Mouse (Mus musculus) liver, embryonic 15.5 days (tissue): ENCODE results near the gene Cenpp. TPM values are rescaled to one million over a fixed set of nuclear protein-coding genes. Genes with fewer than 3 reads are reported as not detected.
"Not testable (repeated sequence)": the region's sequence is repeated elsewhere in the genome, so short reads cannot be mapped to it uniquely, and the experiment has no call there.

Experiments
- ATAC-seq: fragments of 200-750 bp; cut with Nextera tagmentation; 2 replicates; pipeline ENCODE4 v1.8.0; 2017; ENCODE audit warnings: moderate number of reproducible peaks, mild to moderate bottlenecking, moderate library complexity; ENCODE audit not compliant: insufficient read depth
- H3K27ac ChIP-seq: fragments of 300-500 bp; sonication (generic); replicated peaks from 2 replicates; pipeline ENCODE4 v1.5.1; 2015; ENCODE audit warnings: mild to moderate bottlenecking, inconsistent platforms
- H3K27me3 ChIP-seq: fragments of 300-500 bp; sonication (generic); 2 replicates; pipeline ENCODE4 v1.6.1; 2015; ENCODE audit warnings: mild to moderate bottlenecking, inconsistent platforms
- H3K36me3 ChIP-seq: fragments of 300-500 bp; sonication (generic); replicated peaks from 2 replicates; pipeline ENCODE4 v1.6.1; 2015; ENCODE audit warnings: moderate library complexity, mild to moderate bottlenecking, inconsistent platforms
- H3K4me1 ChIP-seq: fragments of 300-500 bp; sonication (generic); replicated peaks from 2 replicates; pipeline ENCODE4 v1.6.1; 2015; ENCODE audit warnings: inconsistent platforms
- H3K4me2 ChIP-seq: fragments of 300-500 bp; sonication (generic); 2 replicates; pipeline ENCODE4 v1.6.1; 2015; ENCODE audit warnings: moderate library complexity, mild to moderate bottlenecking, inconsistent platforms
- H3K4me3 ChIP-seq: fragments of 300-500 bp; sonication (generic); replicated peaks from 2 replicates; pipeline ENCODE4 v1.5.1; 2015; ENCODE audit warnings: mild to moderate bottlenecking, inconsistent platforms
- H3K9ac ChIP-seq: fragments of 300-500 bp; sonication (generic); 2 replicates; pipeline ENCODE4 v1.6.1; 2015; ENCODE audit warnings: moderate library complexity, mild to moderate bottlenecking, inconsistent platforms
- H3K9me3 ChIP-seq: fragments of 300-500 bp; sonication (generic); replicated peaks from 2 replicates; pipeline ENCODE4 v1.6.1; 2016; ENCODE audit warnings: inconsistent platforms
- WGBS: fragments of 180-500 bp; shearing (Covaris S2); methylation state at CpG from one replicate; pipeline ENCODE4 v1.1.7; 2015; ENCODE audit warnings: mixed read lengths; ENCODE audit not compliant: insufficient replicate concordance; 5-methylcytosine and 5-hydroxymethylcytosine counted together
- polyA plus RNA-seq: library from polyadenylated mRNA; unstranded; fragments of >200 nt; fragmentation: Nextera tagmentation; extraction: Ambion mirVana; gene quantifications from 2 replicates; pipeline ENCODE4 v1.2.1, GENCODE M21; 2015

The Cenpp gene
- polyA plus RNA-seq, 1 experiment from 2014 or later: 22.7 TPM

DNA sequence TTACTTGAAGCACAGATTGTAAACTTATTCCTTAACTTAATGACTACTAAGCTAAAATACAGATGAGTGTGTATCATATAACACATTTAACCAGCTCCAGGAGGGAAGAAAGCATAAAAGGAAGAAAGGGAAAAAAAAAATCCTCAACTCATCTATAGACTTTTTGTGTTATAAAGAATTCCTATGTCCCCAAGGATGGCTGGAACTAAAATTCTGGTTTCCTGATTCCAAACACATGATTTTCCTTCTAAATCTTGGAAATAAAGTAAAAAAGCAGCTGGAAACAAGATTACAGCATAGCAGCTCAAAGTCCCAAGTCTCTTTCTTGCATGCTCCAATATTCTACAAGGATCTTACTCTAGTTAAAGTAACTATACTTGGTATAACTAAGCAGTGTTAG lies 49.0 kb downstream of the Cenpp start:
- Histone ChIP-seq H3K27ac (no peak overlapping the region), H3K9me3 (no peaks in the 10 kb centered on the region), H3K4me1 (no peaks in the 10 kb centered on the region), H3K27me3 (no peaks in the 10 kb centered on the region), H3K9ac (no peak overlapping the region), H3K4me3 (no peak overlapping the region), H3K36me3 (0 out of 2 replicates have a peak, but pooled peaks cover 4% of the 10 kb centered on the region), H3K4me2 (no peak overlapping the region)
- no peak for ATAC-seq

DNA sequence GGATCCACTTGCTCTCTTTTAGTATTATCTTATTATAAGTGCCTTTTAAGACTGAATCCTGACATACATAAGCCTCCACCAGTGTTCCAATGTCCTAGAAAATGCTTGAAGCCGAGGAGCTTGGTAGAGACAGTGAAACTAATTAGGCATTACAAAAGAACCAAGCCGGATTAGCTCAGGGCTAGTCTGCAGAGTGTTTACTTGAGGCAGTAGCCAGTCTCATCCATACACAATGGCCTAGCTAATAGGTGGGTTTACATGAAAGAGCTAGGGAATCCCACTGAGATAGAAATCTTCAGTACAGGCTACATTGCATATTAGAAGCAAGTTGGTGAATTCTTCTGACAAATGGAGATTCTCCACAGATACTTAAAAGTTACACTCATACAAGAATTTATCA lies 50.0 kb downstream of the Cenpp start:
- not testable (repeated sequence) for H3K4me2 ChIP-seq, ATAC-seq, H3K9me3 ChIP-seq, H3K36me3 ChIP-seq, H3K27ac ChIP-seq, H3K9ac ChIP-seq, H3K4me3 ChIP-seq, H3K27me3 ChIP-seq, H3K4me1 ChIP-seq
- 83% methylated on average over 2 of the region's 2 CpGs for WGBS

DNA sequence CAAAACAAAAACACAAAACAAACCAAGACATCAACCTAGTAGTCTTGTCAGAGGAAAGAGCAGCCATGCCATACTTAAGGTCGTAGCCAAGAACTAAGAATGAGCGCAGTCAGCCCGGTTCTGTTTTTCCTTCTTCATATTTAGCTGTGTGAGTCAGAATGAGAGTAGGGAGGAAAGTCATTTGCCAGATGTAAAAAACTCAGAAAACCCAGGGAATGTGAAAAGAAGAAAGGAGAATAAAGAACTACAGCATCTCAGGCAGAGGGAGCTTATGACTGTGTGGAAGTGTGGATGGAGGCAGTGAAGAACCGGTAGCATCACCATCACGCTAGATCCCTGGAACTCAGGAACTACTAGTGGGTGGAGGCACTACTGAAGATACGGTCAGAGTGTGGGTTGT lies 66.5 kb downstream of the Cenpp start:
- Histone ChIP-seq H3K9me3 (no peaks in the 10 kb centered on the region), H3K4me1 (no peaks in the 10 kb centered on the region), H3K27me3 (no peaks in the 10 kb centered on the region), H3K4me3 (no peak overlapping the region), H3K36me3 (no peaks in the 10 kb centered on the region), H3K4me2 (no peak overlapping the region), H3K9ac (no peak overlapping the region), H3K27ac (no peak overlapping the region)
- ATAC-seq: no peak
- WGBS: 87% methylated on average over 6 of the region's 6 CpGs

DNA sequence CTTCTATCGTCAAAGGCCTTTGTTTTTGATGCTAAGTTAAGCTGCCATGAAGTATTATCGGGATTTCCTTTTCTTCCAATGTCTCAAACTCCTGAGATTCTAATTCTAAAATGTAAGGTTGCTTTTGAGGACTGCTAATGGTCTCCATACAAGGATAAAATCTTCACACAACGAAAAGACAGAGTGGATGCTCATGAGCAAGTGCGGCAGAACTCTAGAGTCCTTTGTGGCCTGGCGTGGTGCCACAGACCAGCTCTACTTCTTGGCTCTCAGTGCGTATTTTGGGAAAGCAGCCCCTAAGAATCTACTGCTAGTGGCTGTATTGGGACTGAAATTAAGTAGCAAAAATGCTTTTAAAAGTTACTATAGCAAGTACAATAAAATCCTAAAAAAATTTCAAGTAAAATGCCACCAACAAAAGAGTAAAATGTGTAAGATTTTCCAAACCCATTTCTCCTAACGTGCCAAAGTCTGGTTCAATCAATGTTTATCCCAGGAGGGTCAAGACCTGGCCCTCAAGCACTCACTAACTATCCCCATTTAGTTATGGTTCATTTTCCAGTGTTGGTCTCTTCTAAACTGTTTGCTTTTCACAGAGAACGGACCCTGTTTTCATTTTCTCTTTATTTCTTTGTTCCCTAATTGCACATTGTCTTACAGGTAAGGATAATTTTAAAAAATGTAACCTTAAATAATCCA lies 68.1 kb downstream of the Cenpp start:
- Histone ChIP-seq H3K36me3 (no peaks in the 10 kb centered on the region), H3K27ac (no peak overlapping the region), H3K4me3 (no peak overlapping the region), H3K4me2 (no peak overlapping the region), H3K4me1 (no peaks in the 10 kb centered on the region), H3K27me3 (no peaks in the 10 kb centered on the region), H3K9me3 (no peaks in the 10 kb centered on the region), H3K9ac (no peak overlapping the region)
- ATAC-seq: no peak
- WGBS: 77% methylated on average over 8 of the region's 8 CpGs

DNA sequence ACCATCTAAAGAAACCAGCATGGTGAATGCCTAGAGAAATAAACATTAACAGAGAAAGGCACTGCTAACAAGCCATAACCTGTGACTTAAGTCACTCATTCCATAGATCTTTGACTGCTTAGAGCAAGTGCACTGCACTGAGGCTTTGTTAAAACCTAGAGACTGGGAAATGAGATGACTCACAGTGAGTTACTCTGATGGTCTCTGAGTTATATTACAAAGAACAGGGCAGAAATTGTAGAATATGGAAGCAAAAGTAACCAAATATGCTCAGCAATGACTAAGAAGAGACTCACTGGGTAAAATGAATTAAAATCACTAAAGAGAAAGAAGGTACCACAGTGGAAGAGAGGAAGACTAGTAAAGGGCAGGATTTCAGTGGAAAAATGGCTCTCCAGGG lies 68.7 kb downstream of the Cenpp start:
- ATAC-seq: no peak

DNA sequence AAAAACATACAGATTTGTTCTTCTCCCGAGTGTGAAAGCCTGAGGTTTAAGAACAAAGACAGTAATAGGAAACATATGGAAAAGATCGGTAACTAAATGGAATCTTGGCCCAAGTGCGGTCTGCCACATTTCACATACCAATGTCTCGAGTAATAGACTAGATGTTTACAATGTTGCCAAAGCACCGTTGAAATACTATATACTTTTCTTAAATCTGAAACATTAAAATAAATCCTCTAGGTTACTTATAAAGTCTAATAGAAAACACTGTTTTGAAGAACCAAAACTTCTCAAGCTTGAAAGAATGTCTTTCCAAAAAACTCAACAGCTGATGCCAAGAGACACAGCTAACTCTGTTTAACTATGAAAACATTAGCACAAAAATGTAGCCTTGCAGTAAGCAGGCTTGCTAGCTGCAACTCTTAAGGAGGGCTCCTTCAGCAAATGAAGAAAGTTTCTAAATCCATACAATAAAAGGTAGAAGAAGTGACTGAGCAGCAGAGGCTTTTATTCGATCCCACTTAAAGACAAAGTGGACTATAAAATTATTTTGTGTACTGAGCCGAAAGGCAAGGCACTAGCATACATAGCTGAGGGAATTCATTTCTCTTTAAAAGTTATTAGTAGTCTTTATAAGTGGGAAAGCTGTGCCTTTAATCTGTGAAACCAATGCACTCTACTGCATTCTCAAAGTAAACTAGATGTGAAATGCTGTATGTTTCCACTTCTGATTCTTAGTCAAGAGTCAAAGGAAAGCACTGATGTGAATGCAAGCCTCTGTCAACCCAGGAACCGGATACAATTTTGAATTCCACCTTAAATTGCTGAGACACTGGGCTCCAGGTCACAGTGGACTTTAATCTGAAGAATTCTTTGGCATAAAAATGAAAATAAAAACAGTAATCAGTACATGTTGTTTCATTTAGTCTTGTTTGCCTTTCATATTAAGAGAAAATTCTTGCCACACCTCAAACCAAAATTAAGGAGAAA lies 70.7 kb downstream of the Cenpp start, which contains the start of gene Omd:
Gene Omd (plus strand): TSS at position 922 of the 990 bp plus-strand sequence.
- Histone ChIP-seq H3K27me3 (no peaks in the 10 kb centered on the region), H3K4me2 (no peak within 1 kb of the TSS), H3K36me3 (no peaks in the 10 kb centered on the region), H3K9ac (no peak within 1 kb of the TSS), H3K4me3 (no peak within 1 kb of the TSS), H3K9me3 (no peaks in the 10 kb centered on the region), H3K4me1 (no peaks in the 10 kb centered on the region), H3K27ac (no peak within 1 kb of the TSS)
- whole genome bisulfite sequencing: 67% methylated on average over 8 of the region's 8 CpGs
- no peak for ATAC-seq

More for the DNA sequence above, 68.7 kb downstream of the Cenpp start:
- Histone ChIP-seq H3K4me2 (no peak overlapping the region), H3K27me3 (no peaks in the 10 kb centered on the region), H3K4me1 (no peaks in the 10 kb centered on the region), H3K27ac (no peak overlapping the region), H3K36me3 (no peaks in the 10 kb centered on the region), H3K4me3 (no peak overlapping the region), H3K9ac (no peak overlapping the region), H3K9me3 (no peaks in the 10 kb centered on the region)

DNA sequence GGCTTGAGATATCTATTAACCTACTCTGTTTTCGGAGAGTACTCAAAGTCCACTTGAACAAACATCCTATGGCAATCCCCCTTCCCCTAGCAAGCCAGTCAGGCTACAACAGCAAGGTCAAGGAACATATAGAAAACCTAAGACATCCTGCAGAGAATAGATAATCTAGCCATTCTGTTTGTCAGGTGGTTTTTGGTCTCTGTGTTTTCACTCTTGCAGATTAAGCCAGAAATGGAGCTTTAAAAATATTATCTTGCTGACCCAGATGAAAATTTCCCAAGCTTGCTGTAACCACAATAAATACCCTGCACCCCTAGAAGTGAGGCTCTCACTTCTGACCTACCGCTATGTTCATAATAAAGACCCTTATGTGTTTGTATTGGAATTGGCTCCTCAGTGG lies 81.2 kb downstream of the Cenpp start:
- ATAC-seq: peak; percentile 83
- H3K27ac ChIP-seq: peak overlapping the region; percentile 42

DNA sequence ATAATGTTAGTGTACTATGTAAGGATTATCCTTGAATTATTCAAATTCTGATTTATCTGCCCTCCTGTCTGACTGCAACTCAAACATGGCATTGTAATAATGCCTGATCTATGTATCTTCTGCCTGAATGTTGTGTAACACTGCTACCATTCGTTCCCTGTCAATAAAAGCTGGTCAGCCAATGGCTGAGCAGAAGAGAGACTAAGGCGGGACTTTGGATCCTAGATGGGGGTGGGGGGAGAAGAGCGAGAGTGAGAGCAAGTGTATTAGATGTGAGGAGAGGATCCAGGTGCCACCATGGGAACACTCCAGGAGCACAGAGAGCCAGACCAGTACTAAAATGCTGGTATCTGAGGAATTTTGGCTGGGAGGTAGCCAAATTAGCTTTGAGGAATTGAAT lies 82.2 kb downstream of the Cenpp start:
- H3K4me1 ChIP-seq: peaks cover 22% of the 10 kb centered on the region
- ATAC-seq: peak; percentile 54; the same call in 1 of the 2 replicates
- H3K9me3 ChIP-seq: no peaks in the 10 kb centered on the region
- H3K27ac ChIP-seq: no peak overlapping the region
- H3K27me3 ChIP-seq: no peaks in the 10 kb centered on the region
- 52% methylated on average over 3 of the region's 3 CpGs for WGBS
- no peak overlapping the region for H3K9ac ChIP-seq
- H3K4me2 ChIP-seq: 0 out of 2 replicates have a peak overlapping the region, but pooled peaks have one; percentile 7
- H3K4me3 ChIP-seq: no peak overlapping the region
- H3K36me3 ChIP-seq: no peaks in the 10 kb centered on the region

More for the DNA sequence above, 81.2 kb downstream of the Cenpp start:
- Histone ChIP-seq H3K4me1 (peaks cover 22% of the 10 kb centered on the region), H3K4me3 (no peak overlapping the region), H3K4me2 (peak overlapping the region; percentile 29; the same call in 1 of the 2 replicates), H3K9ac (no peak overlapping the region), H3K36me3 (no peaks in the 10 kb centered on the region), H3K27me3 (no peaks in the 10 kb centered on the region), H3K9me3 (no peaks in the 10 kb centered on the region)
- WGBS: 14% methylated on average over 2 of the region's 2 CpGs

DNA sequence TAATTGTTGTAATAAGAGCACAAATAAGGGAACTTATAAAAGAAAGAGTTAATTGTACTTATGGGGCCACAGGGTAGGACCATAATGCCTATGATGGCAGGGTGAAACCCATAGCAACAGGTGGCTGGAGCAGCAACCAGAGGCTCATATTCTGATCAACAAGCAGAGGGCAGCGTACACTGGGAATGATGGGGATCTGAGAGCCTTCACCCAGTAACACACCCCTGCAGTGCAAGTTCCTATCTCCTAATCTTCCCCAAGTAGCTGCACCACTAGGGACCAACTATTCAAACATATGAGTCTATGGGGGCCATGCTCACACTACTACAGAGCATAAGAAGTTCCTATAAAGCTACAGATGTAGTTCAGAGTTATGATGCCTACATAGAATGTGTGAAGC lies 88.2 kb downstream of the Cenpp start:
- 61% methylated on average over 1 of the region's 1 CpGs for WGBS
- Histone ChIP-seq H3K4me1 (peaks cover 15% of the 10 kb centered on the region), H3K27ac (no peak overlapping the region), H3K4me3 (no peak overlapping the region), H3K9ac (no peak overlapping the region), H3K9me3 (no peaks in the 10 kb centered on the region), H3K36me3 (no peaks in the 10 kb centered on the region), H3K4me2 (no peak overlapping the region), H3K27me3 (no peaks in the 10 kb centered on the region)
- ATAC-seq: no peak

DNA sequence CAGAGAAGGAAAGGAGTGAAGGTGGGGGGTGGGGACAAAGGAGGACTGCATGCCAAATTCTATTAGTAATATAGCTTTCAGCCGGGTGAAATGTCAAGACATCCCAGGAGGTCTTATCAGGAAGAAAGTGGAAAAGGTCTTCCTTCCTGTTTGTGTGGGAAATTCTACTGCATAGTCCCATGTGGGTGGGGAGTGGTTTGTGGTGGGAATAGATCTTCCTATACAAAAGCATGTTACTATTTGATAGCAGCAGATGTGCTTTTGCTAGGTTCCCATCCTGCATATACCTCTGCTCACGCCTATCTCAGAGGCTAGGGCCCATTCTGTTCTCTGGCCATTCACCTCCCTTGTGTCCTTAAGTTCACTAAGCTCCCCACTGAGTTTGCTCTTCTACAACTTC lies 91.7 kb downstream of the Cenpp start:
- WGBS: 11% methylated on average over 2 of the region's 2 CpGs
- peak; percentile 67 for ATAC-seq
- Histone ChIP-seq H3K27me3 (no peaks in the 10 kb centered on the region), H3K27ac (no peak overlapping the region), H3K4me3 (no peak overlapping the region), H3K36me3 (no peaks in the 10 kb centered on the region), H3K4me1 (peaks cover 15% of the 10 kb centered on the region), H3K9me3 (no peaks in the 10 kb centered on the region), H3K4me2 (no peak overlapping the region), H3K9ac (no peak overlapping the region)

DNA sequence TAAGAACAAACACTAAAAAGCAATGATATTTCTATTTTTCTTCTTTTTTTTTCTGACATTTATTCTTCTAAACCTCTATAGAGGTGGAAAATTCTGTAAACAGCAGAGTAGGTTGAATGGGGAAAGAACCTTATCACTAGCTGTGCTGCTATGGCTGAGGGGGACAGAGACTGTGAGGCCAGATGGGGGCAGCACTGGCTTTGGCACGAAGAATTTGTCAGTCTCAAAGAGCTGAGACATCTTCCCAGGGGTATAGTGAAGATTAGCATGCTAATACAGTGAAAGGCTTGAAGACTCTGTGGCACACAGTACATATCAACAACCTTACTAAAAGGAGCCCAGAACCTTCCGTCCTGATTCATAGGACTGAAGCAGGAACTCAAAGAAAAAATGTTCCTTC lies 93.4 kb downstream of the Cenpp start:
- WGBS: 36% methylated on average over 2 of the region's 2 CpGs
- ATAC-seq: peak; percentile 52; the same call in 1 of the 2 replicates
- Histone ChIP-seq H3K4me1 (peaks cover 10% of the 10 kb centered on the region), H3K27me3 (no peaks in the 10 kb centered on the region), H3K9me3 (no peaks in the 10 kb centered on the region), H3K4me3 (no peak overlapping the region), H3K9ac (no peak overlapping the region), H3K36me3 (no peaks in the 10 kb centered on the region), H3K27ac (no peak overlapping the region), H3K4me2 (no peak overlapping the region)
